Mouse (Mus musculus) myocyte (in vitro differentiated cells): ENCODE data around the gene Olfr502. TPM values are rescaled to one million over a fixed set of nuclear protein-coding genes. Genes with fewer than 3 reads are reported as not detected.
"Not testable (repeated sequence)": the region's sequence is repeated elsewhere in the genome, so short reads cannot be mapped to it uniquely, and the experiment has no call there.

Experiments
- H3K27me3 ChIP-seq: one replicate; pipeline ENCODE4 v1.6.1; 2011; ENCODE audit not compliant: control insufficient read depth, insufficient read depth, insufficient read length
- H3K36me3 ChIP-seq: one replicate; pipeline ENCODE4 v1.6.1; 2011; ENCODE audit not compliant: control insufficient read depth, insufficient read depth
- H3K4me2 ChIP-seq: one replicate; pipeline ENCODE4 v1.6.1; 2011; ENCODE audit warnings: low read depth, control low read depth
- H3K4me3 ChIP-seq: one replicate; pipeline ENCODE4 v1.5.1; 2011; ENCODE audit warnings: mild to moderate bottlenecking, control low read depth, moderate library complexity
- H3K79me2 ChIP-seq: one replicate; pipeline ENCODE4 v1.6.1; 2011; ENCODE audit not compliant: control insufficient read depth, insufficient read depth
- H3ac ChIP-seq: one replicate; pipeline ENCODE4 v1.6.1; 2011; ENCODE audit not compliant: control insufficient read depth, insufficient read length
- CEBPB ChIP-seq: IDR thresholded peaks from 2 replicates; pipeline ENCODE4 v1.6.1; 2011; ENCODE audit warnings: mild to moderate bottlenecking, moderate library complexity; ENCODE audit not compliant: poor library complexity, insufficient read depth, severe bottlenecking
- E2F4 ChIP-seq: IDR thresholded peaks from one replicate; pipeline ENCODE4 v1.6.1; 2011; ENCODE audit warnings: mild to moderate bottlenecking, control low read depth, moderate library complexity; ENCODE audit not compliant: insufficient read depth
- MAX ChIP-seq: IDR thresholded peaks from one replicate; pipeline ENCODE4 v1.6.1; 2011; ENCODE audit warnings: low read depth, mild to moderate bottlenecking, control low read depth
- MYOD1 ChIP-seq, 3 experiments: IDR thresholded peaks; one replicate each; pipeline ENCODE4 v1.6.1; 2011; ENCODE audit warnings: control low read depth in 2 of 3, low read depth in 2 of 3, mild to moderate bottlenecking in 2 of 3, moderate library complexity in 1 of 3; ENCODE audit not compliant: insufficient read length in 2 of 3, control insufficient read depth in 1 of 3
- MYOG ChIP-seq, 3 experiments: IDR thresholded peaks; one replicate each; pipeline ENCODE4 v1.6.1; 2011; ENCODE audit warnings: control low read depth in 2 of 3, low read depth in 2 of 3, mild to moderate bottlenecking in 2 of 3; ENCODE audit not compliant: insufficient read length in 2 of 3, control insufficient read depth in 1 of 3, insufficient read depth in 1 of 3
- POLR2A ChIP-seq: IDR thresholded peaks from one replicate; pipeline ENCODE4 v1.6.1; 2011; ENCODE audit warnings: low read depth, mild to moderate bottlenecking, control low read depth, moderate library complexity; ENCODE audit not compliant: insufficient read length
- POLR2AphosphoS2 ChIP-seq: IDR thresholded peaks from one replicate; pipeline ENCODE4 v1.6.1; 2011; ENCODE audit warnings: low read depth, control low read depth; ENCODE audit not compliant: insufficient read length
- REST ChIP-seq: IDR thresholded peaks from one replicate; pipeline ENCODE4 v1.6.1; 2011; ENCODE audit warnings: mild to moderate bottlenecking, control low read depth, moderate library complexity; ENCODE audit not compliant: insufficient read depth, insufficient read length
- SRF ChIP-seq: IDR thresholded peaks from one replicate; pipeline ENCODE4 v1.6.1; 2011; ENCODE audit warnings: low read depth; ENCODE audit not compliant: control insufficient read depth, insufficient read length
- TCF12 ChIP-seq: IDR thresholded peaks from one replicate; pipeline ENCODE4 v1.6.1; 2011; ENCODE audit warnings: mild to moderate bottlenecking, control low read depth; ENCODE audit not compliant: poor library complexity, insufficient read depth, severe bottlenecking
- TCF3 ChIP-seq: IDR thresholded peaks from one replicate; pipeline ENCODE4 v1.6.1; 2011; ENCODE audit warnings: low read depth, control low read depth; ENCODE audit not compliant: insufficient read length
- USF1 ChIP-seq: IDR thresholded peaks from one replicate; pipeline ENCODE4 v1.6.1; 2011; ENCODE audit warnings: low read depth, mild to moderate bottlenecking, control low read depth, moderate library complexity
- polyA plus RNA-seq: library from polyadenylated mRNA; unstranded; fragments of >200 nt; fragmentation: generic; extraction: Trizol; gene quantifications from one replicate; pipeline ENCODE4 v1.2.1, GENCODE M21; 2012; ENCODE audit warnings: missing spikeins

Olfr502 gene
- polyA plus RNA-seq, result not detected

DNA sequence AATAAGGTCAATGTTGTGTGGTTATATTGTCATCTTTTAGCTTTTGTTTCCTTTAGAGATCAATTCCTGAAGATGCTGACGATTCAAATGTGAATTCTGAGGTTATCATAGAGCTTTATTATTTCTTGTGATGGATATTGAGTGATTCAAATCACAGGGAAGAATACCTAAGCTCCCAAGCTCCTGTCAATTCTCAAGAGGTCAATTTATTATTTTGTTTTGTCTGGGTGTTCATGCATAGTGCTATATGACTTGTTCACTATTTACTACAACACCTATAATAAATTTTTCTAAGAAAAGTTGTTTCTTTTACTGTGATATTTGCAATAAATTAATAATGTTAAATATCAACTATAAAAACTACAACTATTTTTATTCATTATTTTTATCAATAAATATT lies at the start of gene Olfr502:
Gene Olfr502, minus strand, starts transcription at position 101 of the 400 bp plus-strand sequence.
- Histone ChIP-seq H3K4me3 (no peak within 1 kb of the TSS), H3K27me3 (no peaks in the 10 kb centered on the region), H3K4me2 (no peak within 1 kb of the TSS), H3K36me3 (no peaks in the 10 kb centered on the region), H3ac (no peak within 1 kb of the TSS), H3K79me2 (no peaks in the 10 kb centered on the region)
- TF ChIP-seq E2F4, result no peak
- no peak for TF ChIP-seq TCF3

DNA sequence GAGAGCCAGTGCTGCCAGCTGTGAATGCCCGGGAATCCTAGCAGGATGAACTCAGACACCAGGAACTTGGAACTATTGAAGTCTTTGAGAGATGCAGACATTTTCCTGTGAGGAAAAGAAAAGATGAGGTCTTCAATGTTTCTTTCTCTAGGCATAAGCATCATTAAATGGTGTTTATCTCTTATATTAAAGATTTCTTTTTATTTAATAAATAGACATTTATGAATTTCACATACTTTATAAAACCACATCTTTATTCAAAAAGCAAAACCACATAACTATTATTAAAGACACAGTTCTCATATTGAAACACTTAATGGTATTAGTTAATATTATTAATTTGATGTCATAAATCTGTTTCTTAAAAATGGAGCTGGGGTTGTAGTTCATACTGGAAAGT lies 40.8 kb upstream of the Olfr502 start, which contains the start of gene Olfr504:
Gene Olfr504, minus strand, starts transcription at position 101 of the 400 bp plus-strand sequence.
- H3ac ChIP-seq, result no peak within 1 kb of the TSS
- H3K4me3 ChIP-seq, result no peak within 1 kb of the TSS
- no peaks in the 10 kb centered on the region for H3K27me3 ChIP-seq
- TF ChIP-seq CEBPB (no peak), TCF12 (no peak), MYOG (IDR thresholded peaks at IDR 0.05; ENCODE audit: control insufficient read depth in 1 of 3, insufficient read depth in 1 of 3, insufficient read length in 2 of 3, low read depth in 2 of 3) (no peak), TCF3 (no peak), MAX (no peak), REST (no peak), E2F4 (no peak), USF1 (no peak)
- H3K79me2 ChIP-seq, result no peaks in the 10 kb centered on the region
- H3K4me2 ChIP-seq, result no peak within 1 kb of the TSS
- H3K36me3 ChIP-seq, result no peaks in the 10 kb centered on the region

DNA sequence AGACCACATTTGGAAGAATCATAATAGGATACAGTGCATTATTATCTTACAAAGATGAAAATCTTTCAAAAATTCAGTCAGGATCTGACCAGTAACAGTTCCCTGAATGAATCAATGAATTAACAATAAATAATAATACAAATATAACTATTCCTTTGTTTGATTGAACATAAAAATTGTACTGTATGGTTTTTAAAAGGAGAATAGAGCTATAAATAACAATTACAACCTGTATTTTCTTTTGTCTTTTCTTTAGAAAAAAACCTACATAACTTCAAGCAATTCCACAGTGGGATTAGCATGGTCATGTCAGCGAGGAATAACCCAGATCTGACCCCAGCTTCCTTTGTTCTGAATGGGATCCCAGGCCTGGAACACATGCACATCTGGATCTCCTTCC lies 19.4 kb upstream of the Olfr502 start, which contains the start of gene Olfr503:
Gene Olfr503, plus strand, starts transcription at position 301 of the 400 bp plus-strand sequence.
- H3K4me3 ChIP-seq, result not testable (repeated sequence)

DNA sequence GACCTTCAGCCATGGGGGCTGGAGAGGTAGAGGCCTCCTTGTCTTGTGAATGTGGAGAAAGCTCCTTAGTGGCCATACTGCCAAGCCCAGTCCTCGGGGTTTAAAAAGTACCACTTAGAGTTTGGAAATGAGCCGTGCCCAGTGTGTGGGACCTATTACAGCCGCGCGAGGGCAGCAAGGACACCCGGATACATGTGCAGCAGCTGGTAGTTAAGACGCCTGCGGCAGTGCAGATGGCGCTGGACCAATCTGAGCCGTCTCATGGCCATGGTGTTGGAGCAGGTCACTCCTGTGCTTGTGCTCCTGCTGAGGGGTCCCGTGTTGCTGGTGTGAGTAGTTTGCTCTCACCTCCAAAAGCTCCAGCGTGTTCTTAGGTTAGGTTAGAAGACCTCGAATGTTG lies 17.6 kb upstream of the Olfr502 start:
- H3K36me3 ChIP-seq, result no peaks in the 10 kb centered on the region
- H3ac ChIP-seq, result no peak overlapping the region
- H3K27me3 ChIP-seq, result no peaks in the 10 kb centered on the region
- no peak overlapping the region for H3K4me2 ChIP-seq
- TF ChIP-seq MAX (no peak), POLR2A (no peak), MYOG (IDR thresholded peaks at IDR 0.05; ENCODE audit: control insufficient read depth in 1 of 3, insufficient read depth in 1 of 3, insufficient read length in 2 of 3, low read depth in 2 of 3) (no peak), E2F4 (no peak), TCF3 (no peak), MYOD1 (IDR thresholded peaks at IDR 0.05; ENCODE audit: control insufficient read depth in 1 of 3, insufficient read length in 2 of 3, low read depth in 2 of 3) (no peak), POLR2AphosphoS2 (no peak), CEBPB (no peak), REST (no peak), SRF (no peak), TCF12 (no peak), USF1 (no peak)
- no peaks in the 10 kb centered on the region for H3K79me2 ChIP-seq
- H3K4me3 ChIP-seq, result no peak overlapping the region

More for the DNA sequence above, 19.4 kb upstream of the Olfr502 start, which contains the start of gene Olfr503:
- not testable (repeated sequence) for H3ac ChIP-seq, H3K27me3 ChIP-seq, H3K79me2 ChIP-seq, H3K4me2 ChIP-seq, H3K36me3 ChIP-seq

Other genes with a start within 250 kb of the Olfr502 start
- not detected for gene Olfr490, start 236.1 kb downstream of the Olfr502 start, polyA plus RNA-seq
- not detected for gene Olfr491, start 211.6 kb downstream of the Olfr502 start, polyA plus RNA-seq
- not detected for gene Olfr492, start 201.4 kb downstream of the Olfr502 start, polyA plus RNA-seq
- not detected for gene Olfr493, start 178.1 kb downstream of the Olfr502 start, polyA plus RNA-seq
- gene Olfr494, start 159.7 kb downstream of the Olfr502 start, polyA plus RNA-seq, result not detected
- gene Olfr495, start 131.9 kb downstream of the Olfr502 start, polyA plus RNA-seq, result not detected
- not detected for gene Olfr497, start 104.6 kb downstream of the Olfr502 start, polyA plus RNA-seq
- gene Olfr498, start 59.7 kb downstream of the Olfr502 start, polyA plus RNA-seq, result not detected
- gene Olfr503, start 19.5 kb upstream of the Olfr502 start, polyA plus RNA-seq, result not detected
- gene Olfr504, start 40.7 kb upstream of the Olfr502 start, polyA plus RNA-seq, result not detected
- gene Olfr506, start 85.7 kb upstream of the Olfr502 start, polyA plus RNA-seq, result not detected
- not detected for gene Olfr507, start 96.7 kb upstream of the Olfr502 start, polyA plus RNA-seq
- gene Olfr508, start 104.9 kb upstream of the Olfr502 start, polyA plus RNA-seq, result not detected
- not detected for gene Olfr509, start 126.8 kb upstream of the Olfr502 start, polyA plus RNA-seq
- not detected for gene Olfr510, start 141.4 kb upstream of the Olfr502 start, polyA plus RNA-seq
- gene Olfr512, start 188.3 kb upstream of the Olfr502 start, polyA plus RNA-seq, result not detected
- not detected for gene Olfr513, start 225.9 kb upstream of the Olfr502 start, polyA plus RNA-seq